ENCODE assay signal across 9 mouse cellular contexts in the genomic region with DNA sequence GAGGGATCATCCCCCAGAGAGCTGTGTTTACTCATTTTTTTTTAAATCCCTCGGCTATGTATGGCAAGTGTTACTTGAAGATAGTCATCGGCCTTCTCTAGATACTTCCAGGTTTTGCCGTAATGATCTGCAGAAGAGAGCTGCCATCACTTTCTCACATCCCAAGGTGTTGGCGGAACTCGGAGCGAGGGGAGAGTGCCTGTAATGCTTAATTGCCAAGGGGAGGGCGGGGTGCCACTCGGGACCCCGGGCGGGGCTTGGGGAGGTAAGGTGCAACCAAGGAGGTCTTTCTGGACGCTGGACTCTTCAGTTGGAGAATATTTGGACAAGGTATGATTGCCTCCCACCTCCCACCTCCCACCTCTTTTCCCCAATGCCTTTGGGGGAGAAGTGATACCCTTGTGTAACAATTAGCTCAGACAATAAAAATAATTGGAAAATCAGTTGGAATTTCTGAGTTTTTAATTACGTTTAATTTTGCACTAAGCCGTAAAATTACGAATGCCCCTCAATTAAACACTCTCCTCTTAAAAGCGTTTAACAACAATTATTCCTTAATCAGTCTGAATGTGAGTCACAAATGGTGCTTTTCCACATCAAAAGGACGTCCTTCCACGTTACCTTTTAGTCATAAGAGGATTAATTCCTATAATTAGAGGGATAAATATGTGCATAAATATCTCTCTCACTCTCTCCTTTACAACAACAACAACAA. TPM values are rescaled to one million over a fixed set of nuclear protein-coding genes. Genes with fewer than 3 reads are reported as not detected.
DNase-seq lines count a peak whose midpoint lies in the region; ATAC-seq lines count a peak whose summit lies in the region.
"Had no signal": no experiment of that assay in that cellular context is flagged by ENCODE, and none has a peak within 500 bp of the region (broad histone marks: within the 10 kb centered on the region; RNA-seq: fewer than 3 reads in every experiment).

No protein-coding gene starts in this region.

- peak overlapping the region; percentile 60 for H3K4me3 ChIP-seq in heart, embryonic 15.5 days
- peak overlapping the region; percentile 19 for H3K4me3 ChIP-seq in embryonic facial prominence, embryonic 11.5 days (ENCODE audit: low read depth, low read length)
- peak overlapping the region; percentile 36 for H3K4me3 ChIP-seq in hindbrain, embryonic 12.5 days
- H3K4me3 ChIP-seq in midbrain, embryonic 15.5 days, result peak overlapping the region; percentile 34

- H3K4me2 ChIP-seq in heart, embryonic 15.5 days, result peak overlapping the region; percentile 86
- peak overlapping the region; percentile 60 for H3K4me2 ChIP-seq in embryonic facial prominence, embryonic 11.5 days (ENCODE audit: low read depth, low read length)
- peak overlapping the region; percentile 69 for H3K4me2 ChIP-seq in hindbrain, embryonic 12.5 days (replicated peaks)
- H3K4me2 ChIP-seq in midbrain, embryonic 15.5 days, result peak overlapping the region; percentile 82

- peaks cover 15% of the 10 kb centered on the region; the same call in 1 of the 2 replicates for H3K27me3 ChIP-seq in heart, embryonic 15.5 days
- no peaks in the 10 kb centered on the region for H3K27me3 ChIP-seq in embryonic facial prominence, embryonic 11.5 days (ENCODE audit: control insufficient read depth, insufficient read depth, low read length)
- H3K27me3 ChIP-seq in hindbrain, embryonic 12.5 days, result peaks cover 13% of the 10 kb centered on the region
- peaks cover 20% of the 10 kb centered on the region for H3K27me3 ChIP-seq in midbrain, embryonic 15.5 days (replicated peaks)

- 30% methylated on average over 17 of the region's 17 CpGs for WGBS in heart, embryonic 15.5 days
- WGBS in embryonic facial prominence, embryonic 11.5 days, result 5% methylated on average over 17 of the region's 17 CpGs
- 9% methylated on average over 17 of the region's 17 CpGs for WGBS in hindbrain, embryonic 12.5 days
- 3% methylated on average over 17 of the region's 17 CpGs for WGBS in midbrain, embryonic 15.5 days

- H3K36me3 ChIP-seq in heart, embryonic 15.5 days, result no peaks in the 10 kb centered on the region
- H3K36me3 ChIP-seq in embryonic facial prominence, embryonic 11.5 days (replicated peaks; ENCODE audit: control insufficient read depth, insufficient read depth, low read depth, low read length), result no peaks in the 10 kb centered on the region
- no peaks in the 10 kb centered on the region for H3K36me3 ChIP-seq in hindbrain, embryonic 12.5 days
- no peaks in the 10 kb centered on the region for H3K36me3 ChIP-seq in midbrain, embryonic 15.5 days (replicated peaks)

- no peak overlapping the region; the same call in 1 of the 2 replicates for H3K9ac ChIP-seq in heart, embryonic 15.5 days
- H3K9ac ChIP-seq in embryonic facial prominence, embryonic 11.5 days (replicated peaks; ENCODE audit: low read length), result no peak overlapping the region
- peak overlapping the region; percentile 53 for H3K9ac ChIP-seq in hindbrain, embryonic 12.5 days
- H3K9ac ChIP-seq in midbrain, embryonic 15.5 days, result peak overlapping the region; percentile 43; the same call in 1 of the 2 replicates

- no peak for ATAC-seq in heart, embryonic 15.5 days (replicated peaks; ENCODE audit: insufficient number of reproducible peaks, insufficient read depth, low FRiP score, low read depth)
- ATAC-seq in embryonic facial prominence, embryonic 11.5 days (replicated peaks; ENCODE audit: insufficient number of reproducible peaks, low FRiP score, low TSS enrichment, low read depth), result no peak
- no peak for ATAC-seq in hindbrain, embryonic 12.5 days (ENCODE audit: low FRiP score)
- ATAC-seq in midbrain, embryonic 15.5 days (replicated peaks), result no peak

- no peaks in the 10 kb centered on the region for H3K9me3 ChIP-seq in heart, embryonic 15.5 days (replicated peaks)
- H3K9me3 ChIP-seq in embryonic facial prominence, embryonic 11.5 days (replicated peaks; ENCODE audit: control insufficient read depth, low read length), result no peaks in the 10 kb centered on the region
- no peaks in the 10 kb centered on the region for H3K9me3 ChIP-seq in hindbrain, embryonic 12.5 days (replicated peaks)
- H3K9me3 ChIP-seq in midbrain, embryonic 15.5 days, result no peaks in the 10 kb centered on the region

- no peak for DNase-seq in heart, postnatal 10 days
- peak; percentile 4 for DNase-seq in embryonic facial prominence, embryonic 11.5 days (ENCODE audit: low spot score)
- no peak for DNase-seq in left cerebral cortex, postnatal 10 days (ENCODE audit: extremely low spot score in 1 of 2, low spot score in 2 of 2)
- DNase-seq in B cell, adult 2 months, result no peak
- DNase-seq in cerebellum, postnatal 36 days, result no peak

- peaks cover 15% of the 10 kb centered on the region for H3K4me1 ChIP-seq in heart, embryonic 15.5 days (replicated peaks)
- no peaks in the 10 kb centered on the region for H3K4me1 ChIP-seq in embryonic facial prominence, embryonic 11.5 days (ENCODE audit: control insufficient read depth, insufficient read depth, low read length)
- H3K4me1 ChIP-seq in hindbrain, embryonic 12.5 days, result peaks cover 30% of the 10 kb centered on the region
- H3K4me1 ChIP-seq in midbrain, embryonic 15.5 days, result peaks cover 13% of the 10 kb centered on the region

- peak overlapping the region; percentile 61; the same call in 1 of the 2 replicates for H3K27ac ChIP-seq in heart, embryonic 15.5 days
- no peak overlapping the region for H3K27ac ChIP-seq in embryonic facial prominence, embryonic 11.5 days (replicated peaks; ENCODE audit: low read depth, low read length)
- peak overlapping the region; percentile 75; the same call in 1 of the 2 replicates for H3K27ac ChIP-seq in hindbrain, embryonic 12.5 days
- H3K27ac ChIP-seq in midbrain, embryonic 15.5 days, result peak overlapping the region; percentile 59

- intact Hi-C loops in heart, postnatal 10 days (cut with DNase I), result loop anchor here (5.0 to 10.0 kb wide), 3 partner anchors 493 to 1810 kb away; partner anchors contain the start of gene BC052040
- intact Hi-C loops in left cerebral cortex, postnatal 10 days (cut with DNase I), result loop anchor here (5.0 to 10.0 kb wide), 4 partner anchors 563 to 1450 kb away; no protein-coding TSS in a partner anchor

RNA-seq across cellular contexts. Expression of gene Meis2, which starts 9.2 kb away (rescaled TPM):
- 24.0 and 25.7 TPM in 2 replicates for polyA plus RNA-seq in heart, embryonic 15.5 days (2015; fragmentation: Nextera tagmentation; extraction: Ambion mirVana)
- total RNA-seq in heart, postnatal 10 days (2021), result 10 to 100 TPM; 22.4 to 27.5 TPM
- 58.8 and 65.3 TPM in 2 replicates for polyA plus RNA-seq in embryonic facial prominence, embryonic 11.5 days (2014; fragmentation: Nextera tagmentation; extraction: Ambion mirVana)
- polyA plus RNA-seq in hindbrain, embryonic 12.5 days (2016; fragmentation: Nextera tagmentation; extraction: Ambion mirVana), result 130 and 155 TPM in 2 replicates
- polyA plus RNA-seq in midbrain, embryonic 15.5 days (2015; fragmentation: Nextera tagmentation; extraction: Ambion mirVana), result 74.1 and 86.9 TPM in 2 replicates
- 100 to 1,000 TPM in 1 of 2 experiments, 10 to 100 TPM in 1; 98.2 to 110 TPM for total RNA-seq in left cerebral cortex, postnatal 10 days (2021)
- total RNA-seq: megakaryocyte progenitor cell, adult 5-6 weeks had no signal

Comparison
In these comparisons a context has a peak if more than half of its experiments do, and no peak if none do; other contexts are left out.
1. H3K9ac ChIP-seq: peak in hindbrain, embryonic 12.5 days (single experiment) and midbrain, embryonic 15.5 days (single experiment); none in heart, embryonic 15.5 days (single experiment) and embryonic facial prominence, embryonic 11.5 days (single experiment).
2. Peak in every context shown above with its lines, with median percentiles within 50 percentile points of each other: H3K4me2 ChIP-seq and H3K4me3 ChIP-seq.